Mouse (Mus musculus) CD4-positive helper T cell, adult 2 months (primary cell): ENCODE measurements around the gene Krt16.

Experiments
- DNase-seq: peaks from one replicate; pipeline ENCODE4 v3.0.0-alpha.2; 2012; ENCODE audit warnings: low read depth, missing footprints, low spot score

Gene Krt16

DNA sequence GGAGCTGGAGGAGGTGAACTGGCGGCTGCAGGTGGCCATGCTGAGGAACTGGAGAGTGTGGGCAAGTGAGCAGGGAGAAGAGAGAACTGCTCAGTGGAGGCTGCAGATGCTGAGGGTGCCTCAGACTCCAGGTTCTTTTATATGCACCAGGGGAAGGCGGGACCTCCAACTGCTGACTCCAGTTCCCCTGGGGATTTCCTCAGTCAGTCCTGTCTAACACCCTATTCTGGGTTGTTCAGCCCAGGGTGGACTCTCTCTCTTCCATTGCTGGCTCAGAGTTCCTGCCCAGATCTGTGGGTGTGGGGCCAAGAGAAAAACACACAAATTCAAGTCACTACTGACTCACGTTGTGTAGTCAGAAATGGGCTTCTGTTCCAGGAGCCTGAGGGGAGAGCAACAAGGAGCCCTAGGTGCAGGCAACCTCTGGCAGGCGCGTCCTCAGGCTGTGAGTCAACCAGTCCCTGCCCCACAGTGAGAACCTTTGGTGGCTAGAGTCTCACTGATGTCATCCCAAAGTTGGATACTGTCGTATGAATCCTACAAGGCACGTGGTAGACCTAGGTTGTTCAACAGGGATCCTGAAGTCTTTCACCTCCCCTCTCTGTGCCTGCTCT lies at the start of gene Krt16:
Gene Krt16, minus strand, starts transcription at position 51 of the 614 bp plus-strand sequence.
- no peak for DNase-seq

DNA sequence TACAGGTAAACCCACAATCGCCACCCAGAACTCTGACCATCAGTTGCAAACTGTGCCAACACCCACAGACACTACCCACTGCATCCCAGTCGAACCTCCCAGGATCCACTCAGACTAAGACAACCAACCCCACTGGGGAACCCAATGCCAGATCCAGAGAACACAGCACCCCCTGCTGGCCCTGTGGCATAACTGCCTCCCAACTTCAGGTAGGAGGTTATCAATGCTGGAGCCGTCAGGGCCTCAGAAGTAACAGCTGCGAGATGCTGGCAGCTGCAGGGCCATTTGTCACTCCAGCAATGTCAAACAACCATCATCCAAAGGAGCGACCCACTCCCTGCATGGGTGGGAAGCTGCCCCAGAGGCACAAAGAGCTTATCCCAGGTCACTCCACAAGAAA lies 49.1 kb upstream of the Krt16 start:
- peak; percentile 60 for DNase-seq

DNA sequence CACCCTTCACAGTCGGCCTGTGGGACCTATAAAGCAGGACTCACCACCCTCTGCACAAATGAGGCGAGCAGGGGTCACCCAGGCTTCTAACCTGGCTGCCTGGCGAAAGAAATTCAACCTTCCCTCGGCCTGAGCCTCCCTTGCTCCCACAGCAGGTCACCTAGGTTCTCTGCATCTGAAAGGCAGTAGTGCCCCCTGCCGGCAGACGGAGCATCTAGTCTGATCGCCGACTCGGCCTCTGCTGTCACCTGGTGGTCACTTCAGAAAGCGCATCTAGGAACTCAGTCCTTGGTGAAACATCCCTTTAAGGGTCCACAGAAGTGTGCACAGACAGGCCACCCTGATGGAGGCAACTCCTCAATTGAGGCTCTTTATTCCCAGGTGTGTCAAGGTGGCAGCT lies 46.6 kb upstream of the Krt16 start:
- DNase-seq = peak; percentile 79

- DNase-seq = no peak
Observed at GRCm38 (mm10) chr11:100292884-100293283, 44.2 kb upstream of the Krt16 start.

GRCm38 (mm10) chr11:100290235-100290634 lies 41.5 kb upstream of the Krt16 start:
- no peak for DNase-seq

- no peak for DNase-seq
Observed at GRCm38 (mm10) chr11:100288942-100289341, 40.2 kb upstream of the Krt16 start.

GRCm38 (mm10) chr11:100287024-100287423 lies 38.3 kb upstream of the Krt16 start:
- no peak for DNase-seq

GRCm38 (mm10) chr11:100284988-100285387 lies 36.3 kb upstream of the Krt16 start:
- no peak for DNase-seq

DNA sequence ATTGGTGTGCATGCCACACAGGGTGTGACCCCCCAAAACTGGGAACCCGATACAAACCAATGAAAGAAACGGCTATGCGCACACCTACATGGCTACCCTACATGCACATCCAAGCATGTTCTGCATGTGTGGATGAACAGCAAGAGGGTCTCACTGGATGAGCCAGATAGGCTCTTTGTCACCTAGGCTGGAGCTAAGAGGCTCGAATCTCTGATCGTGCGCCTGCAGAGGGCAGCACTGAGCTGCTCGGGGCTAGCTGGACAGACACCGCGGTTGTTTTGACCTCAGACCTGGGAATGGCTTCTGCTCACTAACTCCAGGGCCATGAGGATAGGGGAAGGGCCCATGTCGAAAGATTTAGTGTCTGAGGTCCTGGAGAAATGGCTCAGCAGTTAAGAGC lies 33.8 kb upstream of the Krt16 start:
- peak; percentile 64 for DNase-seq

GRCm38 (mm10) chr11:100281596-100282544 lies 33.2 kb upstream of the Krt16 start:
- peak; percentile 72 for DNase-seq

- no peak for DNase-seq
Observed at GRCm38 (mm10) chr11:100278759-100279158, 30.1 kb upstream of the Krt16 start.

GRCm38 (mm10) chr11:100277726-100278480 lies 29.2 kb upstream of the Krt16 start:
- no peak for DNase-seq

DNA sequence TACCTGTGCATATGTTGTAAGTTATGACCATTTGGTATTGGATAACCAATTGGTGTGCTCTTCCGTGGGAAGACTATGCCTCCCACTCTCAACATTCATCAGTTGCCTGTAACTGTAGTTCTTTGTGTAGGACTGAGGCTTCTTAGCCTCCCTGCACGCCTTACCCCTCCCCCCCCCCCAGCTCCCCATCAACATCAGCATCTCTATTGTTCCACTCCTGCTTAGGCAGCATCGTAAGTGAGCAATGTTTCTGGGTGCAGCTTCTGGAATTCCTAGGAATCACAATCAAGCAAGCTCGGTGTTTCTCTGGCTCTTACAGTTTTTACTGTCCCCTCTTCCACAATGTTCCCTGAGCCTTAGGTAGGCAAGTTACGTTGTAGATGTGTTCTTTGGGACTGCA lies 26.8 kb upstream of the Krt16 start:
- no peak for DNase-seq

- no peak for DNase-seq
Observed at GRCm38 (mm10) chr11:100274719-100275118, 26.0 kb upstream of the Krt16 start.

- no peak for DNase-seq
Observed at GRCm38 (mm10) chr11:100271878-100272277, 23.2 kb upstream of the Krt16 start.

DNA sequence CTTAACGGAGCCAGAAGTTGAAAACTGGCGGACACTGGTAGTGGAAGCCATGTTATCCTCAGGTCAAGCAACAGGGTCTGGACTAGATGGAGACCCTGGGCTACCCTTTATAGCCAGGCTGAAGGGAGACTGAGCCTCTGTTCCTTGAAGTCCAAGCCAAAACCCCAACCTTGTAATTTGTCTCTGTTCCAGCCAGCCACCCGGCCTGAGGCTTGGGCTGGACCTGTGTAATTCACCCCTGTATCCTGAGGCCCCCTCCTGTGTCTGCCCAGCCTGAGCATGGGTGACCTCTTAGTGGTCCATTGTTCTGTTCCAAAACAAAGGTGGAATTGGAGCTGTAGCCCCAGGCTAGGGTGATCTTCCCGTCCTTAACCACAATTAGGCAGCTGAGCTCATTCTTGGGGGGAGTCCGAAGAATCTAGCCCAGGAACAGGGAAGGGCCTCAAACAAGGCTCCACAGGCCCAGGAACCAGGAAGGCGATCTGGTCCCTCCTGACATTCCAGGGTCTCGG lies 21.2 kb upstream of the Krt16 start, which contains the start of gene Krt42:
Gene Krt42, minus strand, starts transcription at position 51 of the 512 bp plus-strand sequence.
- DNase-seq = no peak

- DNase-seq = no peak
Observed at GRCm38 (mm10) chr11:100262058-100262980, 13.6 kb upstream of the Krt16 start.

GRCm38 (mm10) chr11:100261235-100261605 lies 12.5 kb upstream of the Krt16 start:
- DNase-seq = no peak

DNA sequence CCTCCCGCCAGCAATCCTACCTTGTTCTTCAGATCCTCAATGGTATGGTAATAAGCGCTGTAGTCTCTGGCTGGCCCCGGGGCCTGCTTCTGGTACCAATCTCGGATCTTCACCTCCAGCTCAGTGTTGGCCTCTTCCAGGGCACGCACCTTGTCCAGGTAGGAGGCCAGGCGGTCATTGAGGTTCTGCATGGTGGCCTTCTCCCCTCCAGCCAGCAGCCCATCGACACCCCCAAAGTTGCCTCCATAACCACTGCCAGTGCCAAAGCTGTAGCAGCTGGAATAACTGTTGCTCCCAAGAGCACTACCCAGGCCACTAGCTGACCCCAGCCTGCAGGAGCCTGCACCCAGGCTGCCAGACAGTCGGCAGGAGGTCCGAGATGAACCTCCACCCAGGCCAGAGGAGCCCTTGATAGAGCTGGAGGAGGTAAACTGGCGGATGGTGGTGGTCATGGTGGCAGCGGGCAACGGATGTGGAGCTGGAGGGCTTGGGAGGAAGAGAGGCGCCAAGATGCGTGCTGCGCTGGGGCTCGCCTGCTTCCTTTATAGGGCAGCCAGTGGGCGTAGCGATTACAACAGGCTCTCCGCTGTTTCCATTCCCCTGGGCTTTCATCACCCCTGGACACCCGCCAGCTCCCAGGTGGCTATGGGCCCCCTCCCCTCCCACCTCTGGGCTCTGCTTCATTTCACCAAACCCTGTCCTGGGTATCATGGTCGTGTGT lies 12.0 kb upstream of the Krt16 start, which contains the start of gene Krt17:
Gene Krt17, minus strand, starts transcription at position 516 of the 721 bp plus-strand sequence.
- DNase-seq = no peak

- no peak for DNase-seq
Observed at GRCm38 (mm10) chr11:100259079-100259478, 10.4 kb upstream of the Krt16 start.
